Mouse (Mus musculus) liver, adult 2 months (tissue): ENCODE results near the gene Zfp148. TPM values are rescaled to one million over a fixed set of nuclear protein-coding genes. Genes with fewer than 3 reads are reported as not detected.

Experiments
- DNase-seq: peaks from one replicate; pipeline ENCODE4 v3.0.0-alpha.2; 2011; ENCODE audit warnings: low read depth, low spot score; ENCODE audit errors: extremely low read depth
- H3K27ac ChIP-seq: fragments of 200-500 bp; replicated peaks from 2 replicates; pipeline ENCODE4 v1.5.1; 2012; ENCODE audit warnings: low read depth, mild to moderate bottlenecking, control low read depth, inconsistent platforms, low read length; ENCODE audit not compliant: insufficient read depth
- H3K27me3 ChIP-seq: fragments of 200-500 bp; 2 replicates; pipeline ENCODE4 v1.6.1; 2012; ENCODE audit warnings: mild to moderate bottlenecking, moderate library complexity, low read length, inconsistent platforms; ENCODE audit not compliant: control insufficient read depth, insufficient read depth
- H3K36me3 ChIP-seq: fragments of 200-500 bp; 2 replicates; pipeline ENCODE4 v1.6.1; 2012; ENCODE audit warnings: low read length, inconsistent platforms; ENCODE audit not compliant: control insufficient read depth, insufficient read depth
- H3K4me1 ChIP-seq: fragments of 200-500 bp; 2 replicates; pipeline ENCODE4 v1.6.1; 2011; ENCODE audit warnings: low read length; ENCODE audit not compliant: control insufficient read depth, insufficient read depth
- H3K4me3 ChIP-seq: fragments of 200-500 bp; 2 replicates; pipeline ENCODE4 v1.5.1; 2011; ENCODE audit warnings: low read depth, mild to moderate bottlenecking, control low read depth, low read length, moderate library complexity; ENCODE audit not compliant: insufficient read depth
- H3K79me2 ChIP-seq: fragments of 200-500 bp; 2 replicates; pipeline ENCODE4 v1.6.1; 2012; ENCODE audit warnings: inconsistent platforms, mild to moderate bottlenecking, low read length, moderate library complexity; ENCODE audit not compliant: control insufficient read depth, insufficient read depth
- H3K9ac ChIP-seq: fragments of 200-500 bp; 2 replicates; pipeline ENCODE4 v1.6.1; 2012; ENCODE audit warnings: low read depth, mild to moderate bottlenecking, control low read depth, inconsistent platforms, low read length
- CTCF ChIP-seq: fragments of 200-500 bp; IDR thresholded peaks from 2 replicates; pipeline ENCODE4 v1.5.1; 2011; ENCODE audit warnings: low read depth, low read length, control low read depth
- POLR2A ChIP-seq: fragments of 200-500 bp; IDR thresholded peaks from 2 replicates; pipeline ENCODE4 v1.6.1; 2011; ENCODE audit warnings: low read length, control low read depth; ENCODE audit not compliant: insufficient read depth; ENCODE audit errors: extremely low read depth
- WGBS: fragments of 180-500 bp; shearing (Covaris S2); methylation state at CpG from one replicate; pipeline ENCODE4 v1.1.7; 2018; 5-methylcytosine and 5-hydroxymethylcytosine counted together
- polyA plus RNA-seq: library from polyadenylated mRNA; depleted of rRNA; stranded (reverse); fragments of >200 nt; gene quantifications from 2 replicates; pipeline ENCODE4 v1.2.3, GENCODE M21; 2012
- total RNA-seq: library from RNA; depleted of rRNA; stranded (reverse); fragments of >200 nt; gene quantifications from 2 replicates; pipeline ENCODE4 v1.2.3, GENCODE M21; 2014

The Zfp148 gene
- total and polyA plus RNA-seq, 2 experiments: 4.3 to 15.6 TPM

GRCm38 (mm10) chr16:33347134-33347533, 33.5 kb upstream of the Zfp148 start:
- WGBS: 70% methylated on average over 5 of the region's 5 CpGs
- Histone ChIP-seq H3K36me3 (no peaks in the 10 kb centered on the region), H3K27me3 (no peaks in the 10 kb centered on the region), H3K9ac (no peak overlapping the region), H3K4me3 (no peak overlapping the region; the same call in 1 of the 2 replicates), H3K79me2 (no peaks in the 10 kb centered on the region), H3K4me1 (peaks cover 2% of the 10 kb centered on the region), H3K27ac (peak overlapping the region; percentile 57)
- TF ChIP-seq POLR2A (no peak), CTCF (no peak)
- peak; percentile 30 for DNase-seq

DNA sequence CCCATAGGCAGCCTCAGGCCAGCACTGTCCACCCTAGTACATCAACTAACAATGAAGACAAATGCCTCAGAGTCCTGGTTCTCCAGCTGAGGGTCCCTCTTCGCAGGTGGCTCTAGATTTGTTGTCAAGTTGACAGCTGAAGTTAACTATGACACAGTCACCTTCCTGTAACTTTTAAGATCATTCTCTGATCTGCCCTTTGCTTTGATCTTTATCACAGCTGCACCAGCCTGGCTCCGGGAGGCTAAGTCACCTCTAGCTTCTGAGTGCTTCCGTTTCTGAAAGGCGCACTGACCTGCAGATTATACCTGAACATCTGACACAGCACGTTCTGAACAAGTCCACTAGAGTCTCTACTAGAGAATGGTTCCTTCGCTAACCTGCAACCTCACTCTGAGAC, 22.8 kb upstream of the Zfp148 start:
- no peak overlapping the region for H3K27ac ChIP-seq
- H3K36me3 ChIP-seq: no peaks in the 10 kb centered on the region
- no peaks in the 10 kb centered on the region for H3K79me2 ChIP-seq
- H3K27me3 ChIP-seq: no peaks in the 10 kb centered on the region
- no peak overlapping the region for H3K9ac ChIP-seq
- no peak for DNase-seq
- H3K4me3 ChIP-seq: no peak overlapping the region
- WGBS: 61% methylated on average over 6 of the region's 6 CpGs
- no peaks in the 10 kb centered on the region for H3K4me1 ChIP-seq
- TF ChIP-seq POLR2A (no peak), CTCF (no peak)

- DNase-seq: no peak
- H3K36me3 ChIP-seq: no peaks in the 10 kb centered on the region
- 91% methylated on average over 6 of the region's 6 CpGs for WGBS
- no peak overlapping the region for H3K4me3 ChIP-seq
- H3K27me3 ChIP-seq: no peaks in the 10 kb centered on the region
- no peaks in the 10 kb centered on the region for H3K4me1 ChIP-seq
- TF ChIP-seq CTCF: no peak
- no peak for TF ChIP-seq POLR2A
- H3K27ac ChIP-seq: no peak overlapping the region
- no peak overlapping the region for H3K9ac ChIP-seq
- H3K79me2 ChIP-seq: no peaks in the 10 kb centered on the region
These were observed 14.9 kb upstream of the Zfp148 start for GRCm38 (mm10) chr16:33365772-33366171.

- Histone ChIP-seq H3K36me3 (no peaks in the 10 kb centered on the region), H3K4me3 (no peak overlapping the region), H3K9ac (no peak overlapping the region), H3K27me3 (no peaks in the 10 kb centered on the region), H3K27ac (no peak overlapping the region), H3K4me1 (no peaks in the 10 kb centered on the region), H3K79me2 (no peaks in the 10 kb centered on the region)
- no peak for TF ChIP-seq CTCF
- TF ChIP-seq POLR2A: no peak
- DNase-seq: no peak
- 75% methylated on average over 3 of the region's 3 CpGs for WGBS
These were observed 12.0 kb upstream of the Zfp148 start for GRCm38 (mm10) chr16:33368632-33369031.

GRCm38 (mm10) chr16:33370836-33371235, 9.8 kb upstream of the Zfp148 start:
- Histone ChIP-seq H3K4me1 (no peaks in the 10 kb centered on the region), H3K27me3 (no peaks in the 10 kb centered on the region), H3K79me2 (no peaks in the 10 kb centered on the region), H3K36me3 (no peaks in the 10 kb centered on the region), H3K27ac (no peak overlapping the region), H3K4me3 (no peak overlapping the region), H3K9ac (no peak overlapping the region)
- no peak for DNase-seq
- 52% methylated on average over 6 of the region's 6 CpGs for WGBS
- TF ChIP-seq POLR2A (no peak), CTCF (no peak)

GRCm38 (mm10) chr16:33372611-33373010, 8.0 kb upstream of the Zfp148 start:
- Histone ChIP-seq H3K4me3 (no peak overlapping the region), H3K79me2 (no peaks in the 10 kb centered on the region), H3K36me3 (no peaks in the 10 kb centered on the region), H3K27me3 (no peaks in the 10 kb centered on the region), H3K9ac (no peak overlapping the region), H3K27ac (no peak overlapping the region), H3K4me1 (no peaks in the 10 kb centered on the region)
- no peak for DNase-seq
- 71% methylated on average over 5 of the region's 5 CpGs for WGBS
- TF ChIP-seq POLR2A (no peak), CTCF (no peak)
